Mouse (Mus musculus): Measurements from ENCODE around the gene 9930021J03Rik.

DNA sequence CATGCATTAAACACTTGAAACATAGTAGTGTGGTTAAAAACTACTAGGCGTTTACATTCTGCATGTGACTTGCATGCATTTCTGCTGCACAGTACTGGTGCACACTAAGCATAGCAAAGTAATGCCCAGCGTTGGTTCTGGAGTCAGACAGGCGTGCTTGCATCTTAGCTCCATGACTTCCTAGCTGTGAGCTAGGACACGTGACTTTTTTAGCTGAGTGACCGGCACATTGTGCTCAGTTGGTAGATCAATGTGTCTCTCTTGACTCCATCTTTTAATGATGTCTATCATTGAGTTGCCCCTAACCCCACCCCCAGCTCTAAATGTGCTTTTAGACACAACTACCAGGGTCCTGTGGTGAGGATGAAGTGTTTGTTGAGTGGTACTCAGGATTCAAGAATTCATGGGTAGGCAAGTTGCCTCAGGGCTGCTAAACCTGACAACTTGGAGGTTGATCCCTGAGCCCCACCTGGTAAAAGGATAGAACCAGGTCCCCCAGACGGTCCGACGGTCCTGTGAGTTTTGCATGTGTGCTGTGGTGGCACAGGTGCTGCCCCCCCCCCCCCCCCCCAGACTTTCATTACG is 98.4 kb downstream of the 9930021J03Rik start:
- TF ChIP-seq POLR2A (IDR thresholded peaks at IDR 0.05; ENCODE audit: borderline replicate concordance, extremely low read depth, insufficient read depth, insufficient read length, poor library complexity, severe bottlenecking), result no peak
- no peak for TF ChIP-seq CTCF (IDR thresholded peaks at IDR 0.05; ENCODE audit: borderline replicate concordance, extremely low read depth, insufficient read depth, insufficient read length)
